Mouse (Mus musculus): Measurements from ENCODE around the gene Gigyf1. TPM values are rescaled to one million over a fixed set of nuclear protein-coding genes. Genes with fewer than 3 reads are reported as not detected.

Gene Gigyf1
- 14.3 and 16.3 TPM in 2 replicates for polyA plus RNA-seq (2015; fragmentation: Nextera tagmentation; extraction: Ambion mirVana)

DNA sequence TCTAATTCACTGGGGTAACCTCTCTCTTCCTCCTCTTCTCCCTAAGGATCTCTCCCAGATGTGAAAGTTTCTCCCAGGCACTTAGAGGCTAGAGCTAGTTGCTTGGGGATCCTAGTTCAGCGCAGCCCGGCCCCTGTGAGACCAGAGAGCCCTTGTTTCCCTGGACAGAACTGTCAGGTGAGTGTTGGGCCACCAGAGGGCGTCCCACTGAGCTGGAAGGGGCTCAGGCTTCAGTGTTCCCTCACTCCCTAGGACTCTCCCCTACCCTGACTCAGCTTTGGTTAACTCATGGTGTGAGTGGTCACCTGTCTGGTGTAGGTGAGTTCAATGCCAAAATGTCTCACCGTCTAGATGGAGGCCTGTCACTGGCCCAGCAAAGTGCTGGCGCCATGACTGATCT, at the start of gene Gigyf1:
Gigyf1 (plus strand) TSS at position 113 of the 400 bp plus-strand sequence.

GRCm38 (mm10) chr5:137476964-137477363, 41.4 kb upstream of the Gigyf1 start, which contains the start of gene Zan:
TSS of gene Zan (minus strand) at chr5:137477064.

DNA sequence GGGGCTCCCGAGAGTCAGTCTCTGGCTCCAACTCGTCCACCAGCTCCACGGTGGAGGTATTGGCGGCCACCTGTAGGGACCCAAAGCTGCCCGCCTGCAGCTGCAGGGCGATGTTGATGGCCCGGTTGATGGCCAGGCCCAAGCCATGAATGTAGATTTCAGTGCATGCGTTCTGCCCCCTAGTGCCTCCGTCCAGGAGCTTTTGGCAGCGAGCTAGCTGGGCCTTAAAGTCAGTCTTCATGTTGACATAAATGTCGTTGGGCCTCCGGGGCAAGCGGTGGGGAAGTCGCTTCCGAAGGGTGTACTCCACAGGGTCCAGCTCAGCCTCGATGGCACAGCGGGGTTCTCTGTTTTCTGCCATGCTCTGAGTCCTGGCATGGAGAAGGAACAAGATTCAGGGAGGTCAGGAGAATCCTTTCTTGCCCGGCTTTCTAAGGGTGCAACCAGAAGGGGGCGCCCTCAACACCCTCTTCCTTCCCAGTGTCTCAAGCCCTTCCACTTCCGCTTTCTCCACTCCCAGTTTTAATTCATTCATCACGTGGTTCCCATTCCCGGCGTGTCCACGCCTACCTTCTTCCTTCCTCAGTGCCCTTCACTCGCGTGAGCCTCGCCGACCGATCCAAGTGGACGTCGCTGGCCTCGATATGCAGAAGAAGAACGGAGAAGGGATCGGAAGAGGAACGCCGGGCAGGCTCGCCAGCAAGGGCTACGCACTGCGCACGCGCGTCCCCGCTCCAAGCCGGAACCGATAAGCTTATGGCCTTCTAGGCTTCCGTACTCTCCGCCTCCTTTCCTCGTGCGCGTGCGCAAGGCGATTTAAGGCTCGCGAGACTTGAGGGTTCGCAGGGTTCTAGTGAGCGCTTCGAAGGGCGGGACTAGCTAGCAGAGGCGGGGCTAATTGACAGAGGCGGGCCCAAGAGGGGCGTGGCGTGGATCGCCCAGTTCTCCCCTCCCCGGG, 16.4 kb upstream of the Gigyf1 start, which contains the start of gene Pop7:
Pop7 (minus strand) TSS at position 810 of the 958 bp plus-strand sequence.

DNA sequence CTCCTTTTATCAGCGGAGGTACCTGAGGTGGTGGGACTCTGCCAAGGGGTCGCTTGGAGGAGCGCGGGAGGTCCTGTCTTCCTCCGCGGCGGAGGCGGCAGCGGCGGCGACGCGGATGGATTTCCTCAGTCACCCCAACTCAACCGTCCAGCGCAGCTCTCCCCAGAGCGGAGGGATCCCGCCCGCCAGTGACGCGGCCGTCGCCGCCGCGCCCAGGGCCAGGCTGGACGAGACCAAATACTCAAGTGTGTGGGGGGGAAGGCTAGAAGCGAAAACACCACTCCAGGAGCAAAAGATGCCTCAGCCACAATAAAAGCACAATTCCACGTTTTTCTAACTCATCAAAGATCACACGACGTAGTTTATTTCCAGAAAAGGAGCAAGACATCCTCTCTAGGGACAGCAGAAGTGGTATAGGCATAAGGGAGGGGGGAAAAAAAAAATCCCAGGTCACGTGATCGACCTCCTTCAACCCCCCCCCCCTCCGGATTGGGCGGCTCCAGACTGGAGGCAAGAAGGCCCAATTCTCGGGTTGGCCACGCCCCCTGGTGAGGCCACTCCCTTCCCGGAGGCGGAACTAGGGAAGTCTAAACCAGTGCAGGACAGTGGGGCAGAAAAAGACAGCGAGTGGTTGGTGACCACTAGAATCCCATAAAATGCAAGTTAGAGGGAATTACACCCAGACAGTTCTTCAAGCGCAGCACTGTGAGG, 14.9 kb downstream of the Gigyf1 start, which contains the start of the genes Epo and Gnb2:
Epo (minus strand) TSS at position 126 of the 711 bp plus-strand sequence.
Gnb2 (minus strand) TSS at position 394 of the 711 bp plus-strand sequence.

GRCm38 (mm10) chr5:137553411-137553837, 35.1 kb downstream of the Gigyf1 start, which contains the start of gene Actl6b:
TSS of gene Actl6b (plus strand) at chr5:137553517.

GRCm38 (mm10) chr5:137569665-137570064, 51.3 kb downstream of the Gigyf1 start, which contains the start of gene Tfr2:
TSS of gene Tfr2 (plus strand) at chr5:137569840.

Small RNAs within 50 kb of the gene (microRNA-seq; reads per million reads assigned to microRNA genes)
- 1.2 reads per million for gene Mir6418

Other genes starting within 250 kb of the Gigyf1 start
- 188 and 212 TPM in 2 replicates for gene Ache, start 231.0 kb upstream of the Gigyf1 start, polyA plus RNA-seq (2015; fragmentation: Nextera tagmentation; extraction: Ambion mirVana)
- gene Ufsp1, start 223.9 kb upstream of the Gigyf1 start, polyA plus RNA-seq (2015; fragmentation: Nextera tagmentation; extraction: Ambion mirVana) = 37.3 and 43.0 TPM in 2 replicates
- gene Srrt, start 210.9 kb upstream of the Gigyf1 start, polyA plus RNA-seq (2015; fragmentation: Nextera tagmentation; extraction: Ambion mirVana) = 46.0 and 56.6 TPM in 2 replicates
- 12.2 and 12.7 TPM in 2 replicates for gene Trip6, start 204.1 kb upstream of the Gigyf1 start, polyA plus RNA-seq (2015; fragmentation: Nextera tagmentation; extraction: Ambion mirVana)
- 28.1 and 31.7 TPM in 2 replicates for gene Slc12a9, start 185.0 kb upstream of the Gigyf1 start, polyA plus RNA-seq (2015; fragmentation: Nextera tagmentation; extraction: Ambion mirVana)
- 5.3 and 5.5 TPM in 2 replicates for gene Ephb4, start 168.4 kb upstream of the Gigyf1 start, polyA plus RNA-seq (2015; fragmentation: Nextera tagmentation; extraction: Ambion mirVana)
- gene Zan, start 41.5 kb upstream of the Gigyf1 start, polyA plus RNA-seq (2015; fragmentation: Nextera tagmentation; extraction: Ambion mirVana) = 0.14 and 0.22 TPM in 2 replicates
- 85.2 and 85.8 TPM in 2 replicates for gene Pop7, start 16.0 kb upstream of the Gigyf1 start, polyA plus RNA-seq (2015; fragmentation: Nextera tagmentation; extraction: Ambion mirVana)
- gene Epo, start 14.7 kb downstream of the Gigyf1 start, polyA plus RNA-seq (2015; fragmentation: Nextera tagmentation; extraction: Ambion mirVana) = not detected in 2 replicates
- 624 and 644 TPM in 2 replicates for gene Gnb2, start 15.0 kb downstream of the Gigyf1 start, polyA plus RNA-seq (2015; fragmentation: Nextera tagmentation; extraction: Ambion mirVana)
- 159 and 196 TPM in 2 replicates for gene Actl6b, start 35.0 kb downstream of the Gigyf1 start, polyA plus RNA-seq (2015; fragmentation: Nextera tagmentation; extraction: Ambion mirVana)
- gene Tfr2, start 51.3 kb downstream of the Gigyf1 start, polyA plus RNA-seq (2015; fragmentation: Nextera tagmentation; extraction: Ambion mirVana) = 9.2 and 12.8 TPM in 2 replicates
- 95.2 and 98.7 TPM in 2 replicates for gene Mospd3, start 82.5 kb downstream of the Gigyf1 start, polyA plus RNA-seq (2015; fragmentation: Nextera tagmentation; extraction: Ambion mirVana)
- gene Pcolce, start 95.2 kb downstream of the Gigyf1 start, polyA plus RNA-seq (2015; fragmentation: Nextera tagmentation; extraction: Ambion mirVana) = 52.0 and 67.0 TPM in 2 replicates
- 0.14 TPM in 1 of 2 replicates, not detected in the other for gene Fbxo24, start 110.5 kb downstream of the Gigyf1 start, polyA plus RNA-seq (2015; fragmentation: Nextera tagmentation; extraction: Ambion mirVana)
- 17.9 and 18.3 TPM in 2 replicates for gene Lrch4, start 110.6 kb downstream of the Gigyf1 start, polyA plus RNA-seq (2015; fragmentation: Nextera tagmentation; extraction: Ambion mirVana)
- gene Gm20605, start 110.6 kb downstream of the Gigyf1 start, polyA plus RNA-seq (2015; fragmentation: Nextera tagmentation; extraction: Ambion mirVana) = 2.6 and 5.1 TPM in 2 replicates
- gene Sap25, start 122.8 kb downstream of the Gigyf1 start, polyA plus RNA-seq (2015; fragmentation: Nextera tagmentation; extraction: Ambion mirVana) = 3.2 and 4.3 TPM in 2 replicates
- gene Irs3, start 127.2 kb downstream of the Gigyf1 start, polyA plus RNA-seq (2015; fragmentation: Nextera tagmentation; extraction: Ambion mirVana) = 0.13 and 0.28 TPM in 2 replicates
- 23.7 and 24.8 TPM in 2 replicates for gene Agfg2, start 166.2 kb downstream of the Gigyf1 start, polyA plus RNA-seq (2015; fragmentation: Nextera tagmentation; extraction: Ambion mirVana)
- gene Nyap1, start 223.1 kb downstream of the Gigyf1 start, polyA plus RNA-seq (2015; fragmentation: Nextera tagmentation; extraction: Ambion mirVana) = 26.4 and 29.9 TPM in 2 replicates
- gene Tsc22d4, start 227.2 kb downstream of the Gigyf1 start, polyA plus RNA-seq (2015; fragmentation: Nextera tagmentation; extraction: Ambion mirVana) = 413 and 448 TPM in 2 replicates

Measured in neural tube, postnatal 0 days (tissue).